Mouse (Mus musculus) testis, adult 2 months (tissue): ENCODE results near the gene Limk2.

Experiments used
- CTCF ChIP-seq: fragments of 200-500 bp; IDR thresholded peaks from 2 replicates; pipeline ENCODE4 v1.5.1; 2012; ENCODE audit warnings: low read depth, mild to moderate bottlenecking, inconsistent platforms, low read length, moderate library complexity; ENCODE audit not compliant: control insufficient read depth, insufficient read depth, insufficient replicate concordance
- POLR2A ChIP-seq: fragments of 200-500 bp; IDR thresholded peaks from 2 replicates; pipeline ENCODE4 v1.6.1; 2012; ENCODE audit warnings: low read depth, mild to moderate bottlenecking, inconsistent platforms, low read length, moderate library complexity; ENCODE audit not compliant: control insufficient read depth

DNA sequence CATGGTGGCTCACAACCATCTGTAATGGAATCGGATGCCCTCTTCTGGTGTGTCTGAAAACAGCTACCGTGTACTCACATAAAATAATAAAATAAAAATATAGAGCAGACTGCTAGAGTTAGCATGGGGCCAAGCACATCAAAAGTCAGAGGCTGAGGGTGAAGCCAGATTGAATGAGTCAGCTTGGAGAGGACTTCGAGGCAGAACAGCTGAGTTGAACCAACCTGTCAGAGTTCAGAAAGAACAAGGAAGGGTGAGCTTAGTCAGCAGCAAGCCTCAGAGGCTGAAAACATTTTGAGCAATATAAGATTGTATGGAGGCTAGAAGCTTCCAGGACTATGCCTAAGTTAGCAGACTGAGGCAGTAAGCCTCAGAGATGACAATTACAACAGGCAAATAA is 90.7 kb downstream of the Limk2 start:
- TF ChIP-seq POLR2A = no peak
- no peak for TF ChIP-seq CTCF
